14 mouse cellular contexts compared by ENCODE assay signal in the genomic region with DNA sequence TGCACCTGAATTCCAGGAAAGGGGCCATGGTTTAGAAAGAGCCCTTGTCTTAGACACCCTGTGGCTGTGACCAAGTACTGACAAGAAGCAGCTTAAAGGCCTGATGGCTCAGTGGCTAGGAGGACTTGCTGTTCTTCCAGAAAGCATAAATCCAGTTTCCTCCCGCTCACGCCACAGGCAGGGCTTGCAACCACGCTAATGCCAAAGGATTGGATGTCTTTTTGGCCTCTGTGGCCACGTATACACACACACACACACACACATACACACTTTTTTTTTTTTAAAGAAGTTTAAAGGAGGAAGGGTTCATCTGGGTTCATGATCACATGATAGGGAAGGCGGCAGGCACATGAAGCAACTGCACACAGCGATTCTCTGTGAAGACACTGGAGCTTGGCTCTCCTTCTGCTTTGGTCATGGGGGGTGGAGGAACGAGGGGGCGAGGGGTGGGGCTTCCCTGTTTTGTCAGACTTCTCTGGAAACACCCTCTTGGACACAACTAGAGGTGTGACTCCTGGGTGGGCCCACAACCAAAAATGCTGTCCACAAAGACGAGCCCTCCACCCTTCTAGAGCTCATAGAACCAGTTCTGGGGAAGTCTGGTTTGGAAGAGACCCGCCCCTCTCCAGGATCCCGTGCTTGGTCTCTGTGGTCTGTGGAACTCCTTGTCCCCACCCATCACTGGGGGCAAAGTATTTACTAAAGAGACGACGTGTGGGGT. TPM values are rescaled to one million over a fixed set of nuclear protein-coding genes. Genes with fewer than 3 reads are reported as not detected.
DNase-seq lines count a peak whose midpoint lies in the region; ATAC-seq and TF ChIP-seq lines count a peak whose summit lies in the region.
"Had no signal": no experiment of that assay in that cellular context is flagged by ENCODE, and none has a peak within 500 bp of the region (broad histone marks: within the 10 kb centered on the region; RNA-seq: fewer than 3 reads in every experiment).

No protein-coding gene starts in this region.

- no peak for ATAC-seq in kidney, postnatal 0 days (replicated peaks; ENCODE audit: low FRiP score, low read depth)
- no peak for ATAC-seq in kidney, embryonic 14.5 days (ENCODE audit: low FRiP score, low TSS enrichment)
- ATAC-seq in forebrain, embryonic 11.5 days (replicated peaks; ENCODE audit: low FRiP score), result no peak

- no peaks in the 10 kb centered on the region for H3K27me3 ChIP-seq in kidney, postnatal 0 days (ENCODE audit: insufficient read depth, low read length)
- no peaks in the 10 kb centered on the region for H3K27me3 ChIP-seq in kidney, embryonic 14.5 days (ENCODE audit: control insufficient read depth, insufficient read depth, low read length)
- no peaks in the 10 kb centered on the region for H3K27me3 ChIP-seq in forebrain, embryonic 11.5 days (ENCODE audit: control insufficient read depth, insufficient read depth, low read length)
- H3K27me3 ChIP-seq: neural tube, embryonic 13.5 days; stomach, embryonic 15.5 days had no signal

- 0 out of 2 replicates have a peak overlapping the region, but pooled peaks have one; percentile 16 for H3K27ac ChIP-seq in kidney, postnatal 0 days
- no peak overlapping the region for H3K27ac ChIP-seq in kidney, embryonic 14.5 days (ENCODE audit: low read depth, low read length)
- H3K27ac ChIP-seq in ES-E14 (ENCODE audit: insufficient read depth, low read depth, low read length, poor library complexity, severe bottlenecking), result peak overlapping the region; percentile 83
- no peak overlapping the region for H3K27ac ChIP-seq in forebrain, embryonic 11.5 days (ENCODE audit: low read depth, low read length)
- H3K27ac ChIP-seq: liver, embryonic 15.5 days; neural tube, embryonic 13.5 days; stomach, embryonic 15.5 days had no signal

- TF ChIP-seq CTCF in kidney, postnatal 0 days (IDR thresholded peaks at IDR 0.05; ENCODE audit: low read depth), result no peak

- H3K9ac ChIP-seq in kidney, postnatal 0 days (ENCODE audit: low read depth, low read length), result no peak overlapping the region
- no peak overlapping the region for H3K9ac ChIP-seq in kidney, embryonic 14.5 days (ENCODE audit: low read depth, low read length)
- H3K9ac ChIP-seq in ES-E14 (ENCODE audit: insufficient read depth, low read depth, low read length, poor library complexity, severe bottlenecking), result peak overlapping the region; percentile 21; the same call in 1 of the 2 replicates
- H3K9ac ChIP-seq in forebrain, embryonic 11.5 days (ENCODE audit: low read length), result no peak overlapping the region
- H3K9ac ChIP-seq: liver, embryonic 15.5 days; neural tube, embryonic 13.5 days; stomach, embryonic 15.5 days had no signal

- H3K9me3 ChIP-seq in kidney, postnatal 0 days (replicated peaks; ENCODE audit: low read length), result no peaks in the 10 kb centered on the region
- peaks cover 2% of the 10 kb centered on the region; the same call in 1 of the 2 replicates for H3K9me3 ChIP-seq in kidney, embryonic 14.5 days (ENCODE audit: control insufficient read depth, low read length)
- no peaks in the 10 kb centered on the region for H3K9me3 ChIP-seq in ES-E14 (ENCODE audit: control insufficient read depth, insufficient read depth, low read depth, low read length)
- H3K9me3 ChIP-seq in forebrain, embryonic 11.5 days (ENCODE audit: control insufficient read depth, low read length), result no peaks in the 10 kb centered on the region
- H3K9me3 ChIP-seq: liver, embryonic 15.5 days; neural tube, embryonic 13.5 days; stomach, embryonic 15.5 days had no signal

- no peak for DNase-seq in kidney, postnatal 0 days (ENCODE audit: low spot score)
- DNase-seq in ES-E14 (ENCODE audit: low read depth, low spot score), result peak; percentile 85
- peak; percentile 91 for DNase-seq in R1 (ENCODE audit: low read depth, low spot score)
- peak; percentile 47 to 48 for DNase-seq in lung, postnatal 4 days
- DNase-seq in forebrain, embryonic 11.5 days (ENCODE audit: low spot score), result no peak
- DNase-seq in spleen, postnatal 36 days (ENCODE audit: low spot score in 2 of 2), result no peak
- DNase-seq: adrenal gland, postnatal 36 days; cerebellum, adult 8-10 months; kidney, postnatal 25 days; midbrain, embryonic 14.5 days had no signal

- in situ Hi-C loops in ES-E14 (cut with MboI; ENCODE audit: low sequenced_read_pairs in 2 of 2, unreplicated experiment in 2 of 2), result no loop called here

- H3K4me2 ChIP-seq in kidney, postnatal 0 days (ENCODE audit: low read length), result no peak overlapping the region
- H3K4me2 ChIP-seq in kidney, embryonic 14.5 days (replicated peaks; ENCODE audit: low read depth, low read length), result no peak overlapping the region
- H3K4me2 ChIP-seq in forebrain, embryonic 11.5 days (ENCODE audit: low read depth, low read length, severe bottlenecking), result no peak overlapping the region
- H3K4me2 ChIP-seq: liver, embryonic 15.5 days; neural tube, embryonic 13.5 days; stomach, embryonic 15.5 days had no signal

- 62% methylated on average over 13 of the region's 13 CpGs for WGBS in kidney, postnatal 0 days
- WGBS in kidney, embryonic 14.5 days, result 75% methylated on average over 13 of the region's 13 CpGs
- 82% methylated on average over 13 of the region's 13 CpGs for WGBS in forebrain, embryonic 11.5 days

- peaks cover 11% of the 10 kb centered on the region for H3K4me1 ChIP-seq in kidney, postnatal 0 days (replicated peaks; ENCODE audit: insufficient read depth, low read length)
- peaks cover 20% of the 10 kb centered on the region for H3K4me1 ChIP-seq in kidney, embryonic 14.5 days (ENCODE audit: control insufficient read depth, insufficient read depth, low read length)
- H3K4me1 ChIP-seq in ES-E14 (ENCODE audit: control insufficient read depth in 2 of 2, insufficient read depth in 2 of 2, low read length in 2 of 2, poor library complexity in 1 of 2), result peaks cover 15 to 27% of the 10 kb centered on the region in 2 experiments
- peaks cover 5% of the 10 kb centered on the region; the same call in 1 of the 2 replicates for H3K4me1 ChIP-seq in forebrain, embryonic 11.5 days (replicated peaks; ENCODE audit: control insufficient read depth, insufficient read depth, low read length)

- H3K36me3 ChIP-seq in kidney, postnatal 0 days (ENCODE audit: insufficient read depth, low read length), result no peaks in the 10 kb centered on the region
- H3K36me3 ChIP-seq in kidney, embryonic 14.5 days (ENCODE audit: control insufficient read depth, insufficient read depth, low read length), result 0 out of 2 replicates have a peak, but pooled peaks cover under 1% of the 10 kb centered on the region
- H3K36me3 ChIP-seq in ES-E14 (ENCODE audit: control insufficient read depth, insufficient read depth, low read length, poor library complexity, severe bottlenecking), result no peaks in the 10 kb centered on the region
- H3K36me3 ChIP-seq in forebrain, embryonic 11.5 days (ENCODE audit: control insufficient read depth, insufficient read depth, low read length), result no peaks in the 10 kb centered on the region
- H3K36me3 ChIP-seq: liver, embryonic 15.5 days; stomach, embryonic 15.5 days had no signal

- H3K4me3 ChIP-seq in kidney, postnatal 0 days (replicated peaks; ENCODE audit: low read depth, low read length), result no peak overlapping the region
- no peak overlapping the region for H3K4me3 ChIP-seq in kidney, embryonic 14.5 days (ENCODE audit: low read length)
- no peak overlapping the region for H3K4me3 ChIP-seq in ES-E14 (ENCODE audit: insufficient read depth in 1 of 2, low read depth in 1 of 2, low read length in 2 of 2, poor library complexity in 1 of 2, severe bottlenecking in 1 of 2)
- no peak overlapping the region for H3K4me3 ChIP-seq in forebrain, embryonic 11.5 days (ENCODE audit: low read depth, low read length)
- H3K4me3 ChIP-seq: liver, embryonic 15.5 days; neural tube, embryonic 13.5 days; stomach, embryonic 15.5 days had no signal

TF ChIP-seq in ES-E14, 5 proteins besides CTCF, POLR2A, EP300 and RAD21:
- TF ChIP-seq MAFK (IDR thresholded peaks at IDR 0.05; ENCODE audit: insufficient read depth, low read depth, low read length), result no peak
- 0 out of 2 replicates have a peak, but pooled peaks have one; percentile 55 for TF ChIP-seq ZNF384 (IDR thresholded peaks at IDR 0.05; ENCODE audit: low read depth, low read length)

RNA-seq across cellular contexts. Expression of a gene that starts 26.5 kb away (rescaled TPM):
- 87.6 and 93.7 TPM in 2 replicates for polyA plus RNA-seq in kidney, postnatal 0 days (2015; fragmentation: Nextera tagmentation; extraction: Ambion mirVana)
- polyA plus RNA-seq in kidney, embryonic 14.5 days (2014; fragmentation: Nextera tagmentation; extraction: Ambion mirVana), result 30.2 and 36.5 TPM in 2 replicates
- total RNA-seq in ES-E14 (2012; rRNA removed), result 36.7 and 43.6 TPM in 2 replicates
- 36.8 and 40.6 TPM in 2 replicates for polyA plus RNA-seq in forebrain, embryonic 11.5 days (2014; fragmentation: Nextera tagmentation; extraction: Ambion mirVana)

Comparison
In these comparisons a context has a peak if more than half of its experiments do, and no peak if none do; other contexts are left out.
1. H3K27ac ChIP-seq: peak in kidney, postnatal 0 days (single experiment) and ES-E14 (single experiment); none in kidney, embryonic 14.5 days (single experiment) and forebrain, embryonic 11.5 days (single experiment).
2. DNase-seq: peak in ES-E14 (single experiment), R1 (single experiment) and lung, postnatal 4 days (2 of 2); none in kidney, postnatal 0 days (single experiment), forebrain, embryonic 11.5 days (single experiment) and spleen, postnatal 36 days (0 of 2).